Mouse (Mus musculus): ENCODE data around the gene Adamts20. TPM values are rescaled to one million over a fixed set of nuclear protein-coding genes. Genes with fewer than 3 reads are reported as not detected.

Adamts20 gene
- total RNA-seq, 2 experiments from 2014 or later = 11.9 to 13.6 TPM

- no peak for DNase-seq (ENCODE audit: extremely low spot score in 1 of 2, low spot score in 1 of 2)
Measured at GRCm38 (mm10) chr15:94372548-94372947, 92.7 kb downstream of the Adamts20 start.

DNA sequence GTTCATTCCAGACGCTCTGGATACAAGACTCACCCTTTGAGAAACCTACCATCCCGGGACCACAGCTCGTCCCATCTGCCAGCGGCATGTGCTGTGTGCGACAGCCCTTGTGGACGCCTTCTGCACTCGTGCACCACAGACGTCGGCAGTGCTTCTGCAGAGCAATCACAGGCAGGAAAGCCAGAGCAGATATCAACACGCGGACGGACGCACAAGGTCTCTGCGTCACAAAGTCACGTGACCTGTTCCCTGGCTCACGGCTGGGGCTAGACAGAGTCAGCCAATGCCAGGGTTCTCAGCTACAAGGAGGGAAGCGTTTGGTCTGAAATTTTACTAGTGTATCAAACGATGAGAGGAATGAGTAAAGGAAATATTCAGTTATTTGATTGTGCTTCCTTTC, 116.2 kb downstream of the Adamts20 start:
- DNase-seq (ENCODE audit: extremely low spot score in 1 of 2, low spot score in 1 of 2) = no peak

DNA sequence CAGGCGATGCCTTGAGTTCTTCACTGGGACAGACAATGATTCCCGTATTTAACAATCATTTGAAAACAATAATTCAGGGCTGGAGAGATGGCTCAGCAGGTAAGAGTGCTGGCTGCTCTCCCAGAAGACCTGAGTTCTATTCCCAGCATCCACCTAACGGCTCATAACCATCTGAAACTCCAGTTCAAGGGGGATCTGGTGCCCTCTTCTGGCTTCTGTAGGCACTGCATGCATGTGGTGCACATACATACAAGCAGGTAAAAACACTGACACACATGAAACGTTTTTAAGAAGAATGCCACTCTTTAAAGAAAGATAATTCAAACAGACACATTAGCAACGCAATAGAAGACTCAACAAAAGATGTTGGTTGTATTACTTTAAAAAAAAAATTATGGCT, 120.9 kb downstream of the Adamts20 start:
- no peak for DNase-seq (ENCODE audit: extremely low spot score in 1 of 2, low spot score in 1 of 2)

DNA sequence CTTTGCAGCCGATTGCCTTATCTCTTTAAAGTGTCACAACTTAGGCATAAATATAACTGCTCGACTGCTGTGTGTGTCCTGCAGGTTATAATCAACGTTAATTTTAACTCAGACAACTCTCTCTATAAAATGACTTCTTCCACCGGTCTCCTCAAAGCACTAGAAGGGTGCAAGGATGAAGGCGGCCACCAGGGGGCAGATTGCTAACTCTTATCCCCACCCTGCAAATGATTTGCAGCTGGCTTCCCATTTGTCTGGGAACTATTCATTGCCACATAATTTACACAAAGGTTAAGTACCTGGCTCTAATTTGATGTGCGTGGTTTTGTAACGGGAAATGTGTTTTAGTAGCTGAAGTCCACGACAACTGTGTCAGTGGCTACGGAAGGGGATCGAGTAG, 122.9 kb downstream of the Adamts20 start:
- peak; percentile 74 to 90 for DNase-seq (ENCODE audit: extremely low spot score in 1 of 2, low spot score in 1 of 2)

GRCm38 (mm10) chr15:94339011-94339410, 126.2 kb downstream of the Adamts20 start:
- no peak for DNase-seq (ENCODE audit: extremely low spot score in 1 of 2, low spot score in 1 of 2)

- no peak for DNase-seq (ENCODE audit: extremely low spot score in 1 of 2, low spot score in 1 of 2)
Measured at GRCm38 (mm10) chr15:94334586-94334985, 130.6 kb downstream of the Adamts20 start.

GRCm38 (mm10) chr15:94326626-94327025, 138.6 kb downstream of the Adamts20 start:
- DNase-seq (ENCODE audit: extremely low spot score in 1 of 2, low spot score in 1 of 2) = no peak

DNA sequence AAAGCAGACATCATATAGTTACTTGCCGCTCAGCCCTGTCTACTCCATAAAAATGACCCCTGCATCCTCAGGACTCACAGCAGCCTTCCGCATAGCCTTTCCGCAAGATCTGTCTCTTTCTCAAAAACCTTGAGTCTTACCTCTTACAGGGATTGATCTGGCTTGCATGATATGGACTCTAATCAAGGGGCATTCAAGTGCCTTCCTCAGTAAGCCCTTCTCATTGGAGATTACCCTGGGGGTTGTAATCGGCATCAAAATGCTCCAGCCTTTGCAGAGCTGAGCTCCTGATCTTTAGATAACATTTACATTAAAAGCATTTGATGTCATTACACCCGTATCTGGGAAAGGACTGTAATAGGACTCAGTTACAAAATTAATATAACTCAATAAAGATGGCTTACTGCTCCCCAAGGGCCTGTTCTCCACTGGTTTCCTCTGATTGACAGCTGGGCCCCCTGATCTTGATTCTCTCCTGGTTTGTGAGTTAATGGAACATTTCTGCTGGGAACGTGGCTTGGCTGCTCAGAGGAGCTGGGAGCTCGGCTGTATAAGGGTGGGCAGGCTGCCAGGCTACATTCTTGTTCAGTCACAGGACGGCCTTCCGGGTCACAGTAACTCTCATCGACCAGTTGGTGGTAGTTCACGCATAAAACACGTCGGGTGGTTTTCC, 139.6 kb downstream of the Adamts20 start:
- no peak for DNase-seq (ENCODE audit: extremely low spot score in 1 of 2, low spot score in 1 of 2)

DNA sequence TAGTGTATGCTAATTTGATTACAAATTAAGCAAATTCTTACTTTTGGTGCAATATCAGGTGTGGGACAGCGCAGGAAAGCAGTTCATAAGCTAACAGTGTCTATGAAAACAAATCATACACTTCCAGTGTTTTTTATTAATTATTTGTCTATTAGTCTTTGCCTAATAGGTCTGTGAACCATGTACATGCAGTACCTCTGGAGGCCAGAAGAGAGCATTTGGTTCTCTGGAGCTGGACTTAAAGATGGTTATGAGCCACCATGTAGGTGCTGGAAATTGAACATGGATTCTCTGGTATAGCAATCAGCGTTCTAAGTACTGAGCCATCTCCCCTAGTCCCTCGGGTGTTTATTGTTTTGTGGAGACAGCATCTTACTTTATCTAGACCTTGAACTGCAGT, 149.0 kb downstream of the Adamts20 start:
- DNase-seq (ENCODE audit: extremely low spot score in 1 of 2, low spot score in 1 of 2) = no peak

- no peak for DNase-seq (ENCODE audit: extremely low spot score in 1 of 2, low spot score in 1 of 2)
Measured at GRCm38 (mm10) chr15:94309689-94310088, 155.5 kb downstream of the Adamts20 start.

- no peak for DNase-seq (ENCODE audit: extremely low spot score in 1 of 2, low spot score in 1 of 2)
Measured at GRCm38 (mm10) chr15:94307888-94308287, 157.3 kb downstream of the Adamts20 start.

DNA sequence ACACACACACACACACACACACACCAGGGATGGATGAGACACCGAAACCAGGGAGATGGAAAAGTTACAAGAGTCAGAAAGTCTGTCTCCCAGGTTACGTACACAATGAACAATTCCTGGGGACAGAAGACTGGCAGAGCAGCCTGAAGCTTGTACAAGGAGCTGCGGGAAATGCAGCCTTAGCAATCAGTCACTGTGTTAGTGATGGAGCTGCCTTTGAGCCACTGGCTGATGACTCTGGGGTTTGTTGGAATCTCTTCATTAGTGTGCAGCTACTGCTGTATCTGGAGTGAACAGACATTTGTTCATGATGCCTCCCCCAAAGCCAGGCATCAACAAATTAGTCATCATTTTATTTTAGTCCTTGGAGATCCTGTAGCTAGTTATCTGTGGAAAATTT, 162.1 kb downstream of the Adamts20 start:
- peak in 1 of 2 experiments; percentile 9 for DNase-seq (ENCODE audit: extremely low spot score in 1 of 2, low spot score in 1 of 2)

GRCm38 (mm10) chr15:94294084-94294483, 171.1 kb downstream of the Adamts20 start:
- DNase-seq (ENCODE audit: extremely low spot score in 1 of 2, low spot score in 1 of 2) = no peak

DNA sequence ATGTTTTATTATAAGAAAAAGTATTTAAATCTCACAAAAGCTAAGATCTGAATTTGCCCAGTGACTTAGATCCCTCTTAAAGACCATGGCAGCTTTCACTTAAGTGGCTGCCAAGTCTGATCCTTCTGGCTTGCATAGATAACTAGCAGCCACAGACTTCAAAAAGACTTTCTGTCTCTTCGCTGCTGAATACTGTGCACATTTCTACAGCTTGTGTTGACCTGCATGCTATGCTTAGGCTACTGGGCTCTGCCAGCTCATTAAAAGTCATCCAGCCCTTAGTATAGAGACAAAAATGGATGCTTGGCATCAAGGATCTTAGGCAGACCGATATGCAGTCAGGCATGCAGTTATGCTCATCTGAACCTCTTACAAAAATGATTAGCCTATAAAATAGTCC, 177.2 kb downstream of the Adamts20 start:
- no peak for DNase-seq (ENCODE audit: extremely low spot score in 1 of 2, low spot score in 1 of 2)

DNA sequence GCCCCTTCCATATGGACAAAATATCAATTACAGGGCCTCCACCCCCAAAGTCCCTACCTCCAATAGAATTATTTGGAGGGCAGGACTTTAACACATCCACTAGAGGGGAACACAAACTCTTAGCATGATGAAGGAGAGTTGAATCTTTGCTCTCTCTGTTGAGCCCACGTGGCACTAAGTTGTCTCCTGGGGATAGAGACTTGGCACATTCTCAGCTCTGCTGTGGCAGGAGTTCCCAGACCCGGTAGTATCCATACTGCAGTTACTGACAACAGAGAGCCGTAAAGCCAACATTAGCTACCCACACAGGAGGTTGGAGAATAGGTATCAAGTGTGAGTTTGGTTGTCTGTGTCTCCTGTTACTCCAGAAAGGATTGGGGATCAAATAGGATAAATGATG, 177.7 kb downstream of the Adamts20 start:
- no peak for DNase-seq (ENCODE audit: extremely low spot score in 1 of 2, low spot score in 1 of 2)

GRCm38 (mm10) chr15:94276418-94276817, 188.8 kb downstream of the Adamts20 start:
- no peak for DNase-seq (ENCODE audit: extremely low spot score in 1 of 2, low spot score in 1 of 2)

DNA sequence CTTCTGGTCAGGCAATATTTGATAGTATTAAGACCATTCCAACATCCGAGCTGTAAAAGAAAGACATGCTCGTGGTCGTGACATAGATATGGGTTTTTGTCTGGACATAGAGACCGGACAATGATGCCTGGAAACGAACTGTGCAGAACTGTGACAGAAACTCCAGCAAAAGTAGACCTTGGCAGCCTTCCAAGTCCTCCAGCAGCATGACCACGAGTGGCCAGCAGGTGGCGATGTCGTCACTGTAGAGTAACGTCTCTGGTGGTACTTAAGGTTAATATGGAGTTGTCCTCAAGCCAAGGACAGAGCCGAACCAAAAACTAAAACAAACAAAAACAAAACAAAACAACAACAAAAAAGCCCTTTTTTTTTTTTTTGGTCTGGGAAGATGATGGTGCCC, 199.6 kb downstream of the Adamts20 start:
- peak; percentile 78 to 93 for DNase-seq (ENCODE audit: extremely low spot score in 1 of 2, low spot score in 1 of 2)

DNA sequence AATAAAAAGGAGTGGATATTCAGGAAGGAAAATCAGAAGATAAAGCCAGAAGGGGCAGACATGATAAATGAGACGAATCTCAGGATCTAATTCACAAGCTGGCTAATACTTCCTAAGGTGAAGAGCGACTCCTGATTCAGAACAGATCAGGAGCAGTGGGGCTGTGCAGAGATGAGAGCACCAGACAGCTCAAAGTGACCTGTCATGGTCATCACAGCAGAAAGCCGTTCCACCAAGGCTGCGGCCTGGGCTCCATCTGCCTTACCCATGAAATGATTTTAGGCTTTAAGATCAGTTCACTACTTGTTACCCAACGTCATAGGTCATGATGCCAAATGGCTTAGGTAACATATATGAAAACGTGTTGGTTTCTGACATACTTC, 200.7 kb downstream of the Adamts20 start:
- no peak for DNase-seq (ENCODE audit: extremely low spot score in 1 of 2, low spot score in 1 of 2)

DNA sequence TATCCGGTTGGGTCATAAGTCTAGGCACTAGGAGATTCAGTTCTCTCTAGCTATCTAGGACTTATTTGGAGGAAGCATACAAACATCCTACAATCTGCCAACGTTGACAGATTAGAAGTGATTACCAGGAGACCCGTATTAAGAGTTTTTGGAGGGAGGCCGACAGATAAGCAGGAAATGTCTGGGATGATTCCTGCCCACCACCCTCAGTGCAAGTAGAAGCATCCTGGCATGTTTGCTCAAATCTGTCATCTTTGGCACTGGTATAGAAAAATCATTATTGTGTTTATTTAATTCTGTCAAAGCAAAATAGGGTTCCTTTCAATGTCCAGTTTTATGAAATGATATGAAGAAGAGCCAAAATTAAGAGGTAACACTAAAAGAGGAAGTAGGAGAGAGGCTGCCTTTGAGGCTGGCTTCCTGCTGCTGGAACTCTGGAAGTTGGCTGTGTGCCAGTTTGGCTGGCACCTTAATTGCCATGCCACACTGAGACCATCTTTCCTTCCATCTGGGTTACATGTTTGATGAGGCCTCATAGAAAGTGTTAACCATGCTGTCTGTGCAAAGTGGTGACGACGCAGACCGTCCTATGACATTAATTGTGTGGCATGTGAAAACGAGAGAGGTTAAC, 201.2 kb downstream of the Adamts20 start:
- peak in 1 of 2 experiments; percentile 38 for DNase-seq (ENCODE audit: extremely low spot score in 1 of 2, low spot score in 1 of 2)

- DNase-seq (ENCODE audit: extremely low spot score in 1 of 2, low spot score in 1 of 2) = no peak
Measured at GRCm38 (mm10) chr15:94263241-94263640, 202.0 kb downstream of the Adamts20 start.

GRCm38 (mm10) chr15:94259497-94259896, 205.7 kb downstream of the Adamts20 start:
- DNase-seq (ENCODE audit: extremely low spot score in 1 of 2, low spot score in 1 of 2) = no peak

DNA sequence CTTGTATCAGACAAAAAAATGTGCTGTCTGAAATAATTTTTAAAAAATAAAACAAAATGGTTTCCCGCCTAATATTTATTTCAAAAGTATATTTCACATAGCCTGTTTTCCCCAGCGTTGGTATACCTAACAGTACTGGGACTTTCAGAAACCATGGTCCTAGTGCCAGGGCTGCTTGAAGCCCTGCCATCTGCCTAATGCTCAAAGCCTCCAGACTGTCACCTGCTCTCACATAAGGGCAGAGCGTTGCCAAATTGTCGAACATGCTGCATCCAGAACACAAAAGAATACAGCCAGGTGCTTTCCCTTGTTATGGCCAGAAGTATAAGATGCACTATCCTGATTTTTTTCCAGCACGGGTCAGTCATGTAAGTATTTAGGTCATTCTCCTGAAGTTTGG, 209.7 kb downstream of the Adamts20 start:
- DNase-seq (ENCODE audit: extremely low spot score in 1 of 2, low spot score in 1 of 2) = no peak

All from layer of hippocampus, postnatal 25 days (tissue).